Mouse (Mus musculus) myocyte (in vitro differentiated cells): ENCODE results near the gene Gstm1.

Source experiments
- CEBPB ChIP-seq: IDR thresholded peaks from 2 replicates; pipeline ENCODE4 v1.6.1; 2011; ENCODE audit warnings: mild to moderate bottlenecking, moderate library complexity; ENCODE audit not compliant: poor library complexity, insufficient read depth, severe bottlenecking
- E2F4 ChIP-seq: IDR thresholded peaks from one replicate; pipeline ENCODE4 v1.6.1; 2011; ENCODE audit warnings: mild to moderate bottlenecking, control low read depth, moderate library complexity; ENCODE audit not compliant: insufficient read depth
- MAX ChIP-seq: IDR thresholded peaks from one replicate; pipeline ENCODE4 v1.6.1; 2011; ENCODE audit warnings: low read depth, mild to moderate bottlenecking, control low read depth
- MYOD1 ChIP-seq, 3 experiments: IDR thresholded peaks; one replicate each; pipeline ENCODE4 v1.6.1; 2011; ENCODE audit warnings: control low read depth in 2 of 3, low read depth in 2 of 3, mild to moderate bottlenecking in 2 of 3, moderate library complexity in 1 of 3; ENCODE audit not compliant: insufficient read length in 2 of 3, control insufficient read depth in 1 of 3
- POLR2A ChIP-seq: IDR thresholded peaks from one replicate; pipeline ENCODE4 v1.6.1; 2011; ENCODE audit warnings: low read depth, mild to moderate bottlenecking, control low read depth, moderate library complexity; ENCODE audit not compliant: insufficient read length
- POLR2AphosphoS2 ChIP-seq: IDR thresholded peaks from one replicate; pipeline ENCODE4 v1.6.1; 2011; ENCODE audit warnings: low read depth, control low read depth; ENCODE audit not compliant: insufficient read length
- REST ChIP-seq: IDR thresholded peaks from one replicate; pipeline ENCODE4 v1.6.1; 2011; ENCODE audit warnings: mild to moderate bottlenecking, control low read depth, moderate library complexity; ENCODE audit not compliant: insufficient read depth, insufficient read length
- TCF12 ChIP-seq: IDR thresholded peaks from one replicate; pipeline ENCODE4 v1.6.1; 2011; ENCODE audit warnings: mild to moderate bottlenecking, control low read depth; ENCODE audit not compliant: poor library complexity, insufficient read depth, severe bottlenecking
- USF1 ChIP-seq: IDR thresholded peaks from one replicate; pipeline ENCODE4 v1.6.1; 2011; ENCODE audit warnings: low read depth, mild to moderate bottlenecking, control low read depth, moderate library complexity

DNA sequence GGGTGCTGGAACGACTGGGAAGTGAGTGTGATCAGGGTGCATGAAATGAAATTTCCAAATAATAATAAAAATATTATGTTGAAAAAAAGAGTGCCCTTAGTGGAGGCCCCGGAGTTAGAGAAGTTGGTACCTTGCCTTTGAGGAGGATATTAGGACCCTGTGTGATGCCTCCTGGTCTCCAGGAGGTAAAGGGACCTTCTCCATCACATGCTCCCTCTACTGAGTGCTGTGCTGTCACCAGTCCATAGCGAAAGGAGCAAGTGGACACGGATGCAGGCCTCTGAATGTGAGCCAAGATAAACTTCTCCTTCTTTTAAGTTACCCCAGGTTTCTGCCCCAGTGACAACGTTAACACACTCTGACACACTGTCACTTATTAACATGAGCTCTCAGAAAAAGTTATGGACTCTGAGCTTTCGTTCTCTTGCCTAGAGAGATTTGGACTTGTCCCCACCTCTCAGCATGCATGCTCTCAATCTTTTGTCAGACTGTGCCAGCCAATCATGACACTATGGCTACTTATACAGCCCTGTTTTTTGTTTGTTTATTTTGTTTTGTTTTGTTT lies 49.7 kb upstream of the Gstm1 start:
- TF ChIP-seq USF1 = no peak
- TF ChIP-seq E2F4 = no peak
- no peak for TF ChIP-seq POLR2A
- no peak for TF ChIP-seq POLR2AphosphoS2
- TF ChIP-seq TCF12 = no peak
- no peak for TF ChIP-seq MAX
- no peak for TF ChIP-seq MYOD1 (IDR thresholded peaks at IDR 0.05; ENCODE audit: control insufficient read depth in 1 of 3, insufficient read length in 2 of 3, low read depth in 2 of 3)
- no peak for TF ChIP-seq REST
- TF ChIP-seq CEBPB = no peak
